Mouse (Mus musculus) liver, embryonic 14.5 days (tissue): ENCODE data around the gene Scrn3.

ENCODE experiments used
- CTCF ChIP-seq: IDR thresholded peaks from 2 replicates; pipeline ENCODE4 v1.5.1; 2016; ENCODE audit warnings: antibody characterized with exemption, low read depth, control low read depth
- EP300 ChIP-seq: IDR thresholded peaks from 2 replicates; pipeline ENCODE4 v1.6.1; 2016; ENCODE audit warnings: antibody characterized with exemption, low read depth

GRCm38 (mm10) chr2:73271459-73272161 lies 40.8 kb upstream of the Scrn3 start, which contains the start of gene Sp9:
- no peak for TF ChIP-seq CTCF
- no peak for TF ChIP-seq EP300
